Mouse (Mus musculus): ENCODE measurements around the gene Marf1.
"Not testable (repeated sequence)": the region's sequence is repeated elsewhere in the genome, so short reads cannot be mapped to it uniquely, and the experiment has no call there.

Gene Marf1

GRCm38 (mm10) chr16:14135014-14135413, 28.1 kb downstream of the Marf1 start:
- DNase-seq, result no peak

- no peak for DNase-seq
Measured at GRCm38 (mm10) chr16:14131838-14132237, 31.3 kb downstream of the Marf1 start.

- DNase-seq, result no peak
Measured at GRCm38 (mm10) chr16:14131376-14131775, 31.8 kb downstream of the Marf1 start.

- DNase-seq, result no peak
Measured at GRCm38 (mm10) chr16:14130796-14131195, 32.4 kb downstream of the Marf1 start.

GRCm38 (mm10) chr16:14128977-14129376, 34.2 kb downstream of the Marf1 start:
- DNase-seq, result no peak

GRCm38 (mm10) chr16:14125253-14125652, 37.9 kb downstream of the Marf1 start:
- DNase-seq, result no peak

- DNase-seq, result no peak
Measured at GRCm38 (mm10) chr16:14124709-14125108, 38.4 kb downstream of the Marf1 start.

- DNase-seq, result no peak
Measured at GRCm38 (mm10) chr16:14123901-14124300, 39.2 kb downstream of the Marf1 start.

GRCm38 (mm10) chr16:14122586-14122985, 40.6 kb downstream of the Marf1 start:
- no peak for DNase-seq

GRCm38 (mm10) chr16:14121563-14121962, 41.6 kb downstream of the Marf1 start:
- DNase-seq, result no peak

GRCm38 (mm10) chr16:14120941-14121340, 42.2 kb downstream of the Marf1 start:
- DNase-seq, result no peak

- DNase-seq, result no peak
Measured at GRCm38 (mm10) chr16:14117299-14117698, 45.9 kb downstream of the Marf1 start.

- DNase-seq, result no peak
Measured at GRCm38 (mm10) chr16:14112742-14113141, 50.4 kb downstream of the Marf1 start.

GRCm38 (mm10) chr16:14112133-14112532, 51.0 kb downstream of the Marf1 start:
- DNase-seq, result no peak

GRCm38 (mm10) chr16:14110922-14111321, 52.2 kb downstream of the Marf1 start:
- no peak for DNase-seq

GRCm38 (mm10) chr16:14109651-14110230, 53.4 kb downstream of the Marf1 start:
- DNase-seq, result no peak

- DNase-seq, result no peak
Measured at GRCm38 (mm10) chr16:14105891-14106290, 57.3 kb downstream of the Marf1 start.

GRCm38 (mm10) chr16:14091771-14092170, 71.4 kb downstream of the Marf1 start:
- DNase-seq, result no peak

GRCm38 (mm10) chr16:14089296-14089695, 73.9 kb downstream of the Marf1 start:
- DNase-seq, result no peak

GRCm38 (mm10) chr16:14088249-14088648, 74.9 kb downstream of the Marf1 start:
- DNase-seq, result peak; percentile 14

GRCm38 (mm10) chr16:14082925-14083324, 80.2 kb downstream of the Marf1 start:
- DNase-seq, result no peak

GRCm38 (mm10) chr16:14070471-14071169, 92.5 kb downstream of the Marf1 start:
- DNase-seq, result no peak

- not testable (repeated sequence) for DNase-seq
Measured at GRCm38 (mm10) chr16:14068701-14069100, 94.5 kb downstream of the Marf1 start.

- DNase-seq, result not testable (repeated sequence)
Measured at GRCm38 (mm10) chr16:14066571-14066970, 96.6 kb downstream of the Marf1 start.

- DNase-seq, result no peak
Measured at GRCm38 (mm10) chr16:14059869-14060268, 103.3 kb downstream of the Marf1 start.
